Mouse (Mus musculus): Measurements from ENCODE around the gene Mcidas.
"Not testable (repeated sequence)": the region's sequence is repeated elsewhere in the genome, so short reads cannot be mapped to it uniquely, and the experiment has no call there.

Gene Mcidas

DNA sequence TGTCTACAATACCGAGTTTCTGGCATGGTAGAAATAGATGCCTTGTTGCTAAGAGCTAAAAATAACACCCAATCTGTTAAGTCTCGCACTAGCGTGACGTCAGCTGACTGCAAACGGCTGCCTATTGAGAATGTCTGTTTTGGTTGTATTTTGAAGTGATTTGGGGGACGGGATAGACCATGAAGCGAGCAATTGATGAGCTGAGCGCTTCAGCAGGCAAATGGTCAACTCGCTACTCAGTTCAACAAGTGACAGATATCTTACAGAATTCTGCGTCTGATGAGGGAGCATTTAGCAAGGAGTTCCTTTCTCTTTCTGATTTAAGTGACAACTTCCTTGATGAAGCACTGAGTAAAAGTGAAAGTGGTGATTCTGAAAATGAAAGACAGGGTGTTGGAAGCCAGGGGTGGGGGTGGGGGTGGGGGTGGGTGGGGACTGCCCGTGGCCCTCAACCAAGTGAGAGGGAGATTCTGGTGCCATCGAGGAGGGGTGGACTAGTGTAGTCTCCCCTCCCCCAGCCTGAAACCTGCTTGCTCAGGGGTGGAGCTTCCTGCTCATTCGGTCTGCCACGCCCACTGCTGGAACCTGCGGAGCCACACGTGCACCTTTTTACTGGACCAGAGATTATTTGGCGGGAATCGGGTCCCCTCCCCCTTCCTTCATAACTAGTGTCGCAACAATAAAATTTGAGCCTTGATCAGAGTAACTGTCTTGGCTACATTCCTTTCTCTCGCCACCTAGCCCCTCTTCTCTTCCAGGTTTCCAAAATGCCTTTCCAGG lies 19.7 kb downstream of the Mcidas start:
- DNase-seq (ENCODE audit: low spot score): not testable (repeated sequence)

DNA sequence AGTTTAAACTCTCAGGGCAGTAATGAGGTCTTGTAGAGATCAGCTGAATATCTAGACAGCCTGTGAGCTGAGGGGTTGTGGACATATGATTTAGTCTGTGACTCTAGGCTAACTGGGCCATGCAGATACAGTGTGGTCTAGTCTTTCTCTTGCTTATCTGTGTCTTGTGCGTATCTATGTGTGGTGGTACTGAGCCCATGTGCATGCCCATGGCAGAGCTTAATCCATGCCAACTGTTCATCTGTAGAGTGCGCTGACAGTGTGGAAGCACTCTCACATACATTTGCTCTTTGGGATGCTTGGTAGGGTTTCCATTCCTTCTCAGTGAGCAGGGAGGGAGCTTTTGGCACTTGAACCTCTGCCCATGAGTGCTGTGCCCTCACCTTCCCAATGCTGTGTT lies 27.9 kb downstream of the Mcidas start:
- DNase-seq (ENCODE audit: low spot score): no peak

DNA sequence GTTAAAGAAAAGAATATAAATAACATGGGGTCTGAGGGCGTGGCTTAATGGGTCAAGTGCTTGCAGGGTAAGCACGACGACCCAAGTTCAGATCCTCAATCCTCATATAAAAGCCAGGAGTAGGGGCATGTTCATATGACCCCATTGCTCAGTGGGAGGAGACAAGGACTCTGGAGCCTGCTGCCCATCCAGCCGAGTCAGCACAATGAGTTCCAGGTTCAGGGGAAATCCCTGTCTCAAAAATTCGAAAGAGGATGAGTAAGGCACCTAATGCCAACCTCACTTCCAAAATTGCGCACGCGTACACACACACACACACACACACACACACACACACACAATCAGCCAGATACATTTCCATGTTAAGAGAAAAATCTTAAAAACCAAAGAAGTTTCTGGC lies 28.8 kb downstream of the Mcidas start:
- DNase-seq (ENCODE audit: low spot score): no peak

DNA sequence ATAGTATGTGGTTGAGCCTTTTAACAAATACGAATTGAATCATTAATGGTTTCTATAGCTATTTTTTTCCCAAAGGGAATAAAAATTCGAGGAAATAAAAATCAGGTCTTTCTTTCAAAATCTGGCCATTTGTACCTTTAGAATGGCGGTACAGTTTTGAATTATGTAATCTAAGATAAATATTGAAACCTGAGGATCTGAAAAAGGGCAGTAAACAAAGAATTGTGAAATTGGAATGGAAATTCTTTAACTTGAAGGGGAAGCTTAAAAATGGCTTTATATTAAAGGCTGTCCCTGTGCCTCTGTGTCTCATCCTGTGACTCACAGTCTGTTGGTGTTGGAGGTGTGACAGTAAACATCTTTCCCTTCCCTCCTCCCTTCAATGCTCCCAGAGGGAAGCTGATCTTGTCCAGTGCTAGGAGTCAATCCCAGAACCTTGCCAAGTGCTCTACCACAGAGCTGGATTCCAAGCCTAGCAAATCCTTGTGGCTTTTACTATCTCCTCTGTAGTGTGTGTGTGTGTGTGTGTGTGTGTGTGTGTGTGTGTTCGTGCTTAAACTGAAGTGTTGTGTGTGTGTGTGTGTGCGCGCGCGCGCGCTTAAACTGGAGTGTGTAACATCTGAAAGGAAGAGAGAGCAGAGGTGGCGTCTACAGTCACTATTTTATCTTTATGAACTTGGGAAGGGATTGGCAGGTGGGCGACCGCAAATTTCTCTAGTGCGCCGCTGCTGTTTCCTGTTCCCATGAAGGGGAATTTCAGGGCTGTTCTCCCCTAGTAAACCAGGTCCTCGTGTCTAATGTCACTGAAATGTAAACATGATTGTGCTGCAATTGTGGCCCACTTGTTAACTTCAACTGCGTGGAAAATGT lies 29.9 kb downstream of the Mcidas start:
- peak; percentile 26 for DNase-seq (ENCODE audit: low spot score)

DNA sequence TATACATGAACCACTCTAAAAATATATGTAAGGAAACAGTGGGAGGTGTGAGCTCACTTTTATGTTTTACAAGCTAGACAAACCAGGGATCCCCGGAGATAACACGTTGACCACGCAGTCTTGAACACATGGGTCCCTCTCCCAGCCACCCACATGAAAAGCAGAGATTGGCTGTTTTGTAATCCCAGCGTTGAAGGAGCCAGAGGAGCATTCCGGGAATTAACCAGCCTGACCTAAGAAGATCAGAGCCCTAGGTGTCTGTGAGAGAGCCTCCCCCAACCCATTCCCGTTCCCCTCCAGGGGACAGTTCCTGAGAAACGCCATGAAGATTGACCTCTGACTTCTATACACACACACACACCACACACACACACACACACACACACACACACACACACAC lies 37.7 kb downstream of the Mcidas start:
- no peak for DNase-seq (ENCODE audit: low spot score)

DNA sequence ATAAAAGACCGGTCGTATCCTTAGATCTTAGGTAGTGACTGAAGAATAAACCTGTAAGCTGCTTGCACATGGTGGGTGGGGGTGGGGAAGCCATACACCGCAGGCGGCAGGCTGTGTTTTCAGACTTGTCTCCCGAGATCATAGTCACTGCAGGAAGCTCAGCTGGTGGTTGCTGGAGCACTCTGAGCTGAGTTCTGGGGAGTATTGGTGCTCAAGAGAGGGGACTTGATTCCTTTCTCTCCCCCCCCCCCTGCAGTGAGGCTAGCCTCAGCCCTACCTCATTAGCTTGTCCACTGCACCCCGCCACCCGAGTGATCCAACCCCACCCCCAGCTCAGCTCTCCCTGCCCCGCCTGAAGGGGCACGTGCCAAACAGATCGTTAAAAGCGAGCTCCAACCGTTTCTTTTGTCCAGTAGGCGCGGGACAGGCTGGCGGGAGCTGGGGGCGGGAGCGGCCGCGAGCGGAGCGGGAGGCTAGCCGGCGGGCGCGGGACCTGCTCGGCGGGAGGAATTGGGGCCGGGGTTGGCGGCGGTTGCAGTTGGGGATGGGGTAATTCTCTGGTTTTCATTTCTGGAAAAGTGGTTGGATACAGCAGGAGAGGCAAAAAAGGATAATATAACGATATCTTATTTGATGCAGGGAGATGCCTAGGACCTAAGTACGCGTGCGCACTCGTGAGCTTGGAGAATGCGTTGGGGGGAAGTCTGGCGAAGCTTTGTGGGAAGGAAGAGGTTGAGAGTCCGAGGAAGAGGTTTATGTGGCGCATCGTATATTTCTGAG lies 38.3 kb downstream of the Mcidas start:
- no peak for DNase-seq (ENCODE audit: low spot score)

DNA sequence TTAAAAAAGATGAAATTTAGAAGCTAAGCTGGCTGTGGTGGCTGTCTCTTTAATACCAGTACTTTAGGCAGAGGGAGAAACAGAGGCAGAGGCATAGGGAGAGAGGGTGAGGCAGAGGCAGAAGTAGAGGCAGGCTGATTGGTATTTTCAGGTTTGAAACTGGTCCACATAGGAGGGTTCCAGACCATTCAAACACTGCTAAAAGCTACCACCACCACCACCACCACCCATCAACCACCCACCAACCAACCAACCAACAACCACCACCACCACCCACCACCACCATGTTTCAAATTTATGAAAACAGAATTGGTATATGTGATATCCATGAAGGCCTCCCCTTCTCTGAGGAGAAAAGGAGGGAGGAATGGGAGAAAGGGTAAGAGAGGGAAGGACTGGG lies 39.2 kb downstream of the Mcidas start:
- no peak for DNase-seq (ENCODE audit: low spot score)

DNA sequence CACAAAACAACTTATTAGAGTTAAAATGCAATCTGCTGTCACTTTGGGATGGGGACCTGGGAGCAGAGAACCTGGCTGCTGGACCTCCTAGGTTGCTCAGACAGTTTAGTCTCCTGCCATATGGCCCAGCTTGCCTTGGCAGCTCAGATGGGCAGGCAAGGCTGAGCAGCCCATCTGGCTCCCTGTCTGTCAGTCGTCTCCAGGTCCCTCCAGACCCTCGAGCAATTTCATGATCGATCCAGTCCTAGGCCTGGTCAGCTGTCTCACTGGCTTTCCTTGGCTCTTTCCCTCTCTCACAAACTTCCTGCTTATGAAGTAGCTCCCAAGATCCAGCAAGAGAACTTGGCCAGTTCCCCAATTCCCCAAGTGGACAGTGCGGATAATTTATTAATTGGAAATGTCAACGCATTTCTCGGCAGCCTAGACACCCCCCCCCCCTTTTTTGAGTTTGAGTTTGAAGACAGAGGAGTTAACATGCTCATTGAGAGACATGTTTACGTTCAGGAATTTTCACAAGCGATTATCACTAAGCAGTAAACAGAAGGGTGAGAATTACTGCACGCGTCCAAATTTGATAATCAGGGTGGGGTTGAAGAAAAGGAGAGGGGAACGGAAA lies 40.7 kb downstream of the Mcidas start:
- DNase-seq (ENCODE audit: low spot score): no peak

DNA sequence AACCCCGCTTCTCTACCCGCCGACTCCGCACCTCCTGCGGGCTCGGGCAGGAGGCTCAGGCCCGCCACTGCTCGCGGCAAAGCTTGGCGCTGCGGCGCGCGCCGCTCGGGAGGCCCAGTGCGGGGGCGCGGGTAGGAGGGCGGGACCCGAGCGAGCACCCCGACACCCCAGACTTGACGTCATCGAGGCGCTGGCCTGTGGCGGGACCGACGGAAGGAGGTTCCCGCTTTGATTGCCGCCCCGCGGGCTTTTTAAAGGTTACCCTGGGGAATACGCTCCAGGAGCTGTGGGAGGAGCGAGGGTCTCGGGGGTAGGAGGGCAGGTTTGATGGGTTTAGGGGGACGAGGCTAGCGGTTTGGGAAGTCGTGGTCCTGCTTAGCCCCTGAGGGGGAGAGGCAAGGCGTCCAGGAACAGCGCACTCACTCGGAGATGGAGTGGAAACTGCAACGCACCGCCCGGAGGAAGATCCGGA lies 41.3 kb downstream of the Mcidas start, which contains the start of gene Cdc20b:
Gene Cdc20b, plus strand, starts transcription at position 162 of the 472 bp plus-strand sequence.
- DNase-seq (ENCODE audit: low spot score): no peak

DNA sequence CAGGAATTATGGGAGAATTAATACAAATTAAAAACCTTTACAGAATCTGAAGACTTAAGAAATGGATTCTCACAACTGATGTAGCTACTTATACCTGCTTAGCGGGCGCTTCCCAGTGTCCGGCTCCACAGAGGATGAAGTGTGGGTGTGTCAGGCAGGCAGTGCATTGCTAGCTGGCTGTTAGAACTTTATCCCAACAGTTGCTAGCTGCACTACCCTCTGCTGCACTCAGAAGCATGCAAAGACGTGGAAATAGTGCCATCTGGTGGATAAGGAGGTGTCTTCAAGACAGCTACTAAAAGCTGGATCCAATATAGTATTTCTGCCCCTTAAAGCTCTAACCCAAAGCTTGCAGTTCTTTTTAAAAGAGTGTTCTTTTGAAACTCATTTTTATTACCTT lies 42.2 kb downstream of the Mcidas start:
- peak; percentile 91 for DNase-seq (ENCODE audit: low spot score)

DNA sequence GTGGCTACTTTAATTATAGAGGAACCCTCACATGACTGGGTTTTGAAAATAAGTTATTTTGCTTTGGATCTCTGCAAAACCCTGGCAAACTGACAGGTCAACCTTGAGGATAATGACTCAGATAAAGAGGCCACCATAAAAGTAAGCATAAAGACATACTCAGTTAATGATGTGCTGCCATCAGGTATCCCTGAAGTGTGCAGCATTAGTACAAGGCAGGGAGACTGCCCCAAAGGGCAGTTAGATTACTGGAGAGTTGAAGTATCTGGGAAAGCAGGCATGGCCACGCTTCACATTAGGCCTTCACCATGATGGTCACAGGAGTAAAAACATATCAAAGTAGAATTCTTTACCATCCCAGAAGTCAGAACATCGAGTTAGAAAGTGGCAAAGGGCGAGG lies 51.2 kb downstream of the Mcidas start:
- DNase-seq (ENCODE audit: low spot score): no peak

DNA sequence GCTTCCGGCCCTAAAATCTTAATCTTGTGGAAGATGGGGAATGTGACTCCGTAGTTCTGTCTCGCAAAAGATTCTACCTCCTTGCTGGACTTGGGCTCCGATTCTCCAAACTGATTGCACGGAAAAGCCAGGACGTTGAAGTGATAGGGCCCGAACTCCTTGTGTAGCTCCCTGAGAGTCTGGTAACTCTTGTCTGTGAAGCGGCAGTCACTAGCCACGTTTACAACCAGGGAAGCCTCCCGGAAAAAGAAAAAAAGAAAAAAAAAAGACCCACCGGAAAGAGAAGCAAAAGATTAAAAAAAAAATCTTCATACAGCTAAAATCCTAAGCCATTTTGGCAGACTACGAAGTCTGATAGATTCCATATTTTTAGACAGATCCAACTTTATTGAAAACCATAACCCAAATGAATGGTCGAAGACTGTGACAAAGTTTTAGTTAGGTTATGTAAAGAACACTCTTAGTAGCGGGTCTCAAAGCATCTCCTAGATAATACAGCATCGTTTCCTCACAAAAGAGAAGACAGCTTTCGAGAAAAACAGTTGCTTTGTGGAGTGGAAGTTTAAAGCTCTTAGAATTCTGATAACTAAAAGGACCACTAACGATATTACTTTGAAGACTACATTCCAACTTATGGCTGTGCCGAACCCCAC lies 51.9 kb downstream of the Mcidas start:
- DNase-seq (ENCODE audit: low spot score): peak; percentile 32

DNA sequence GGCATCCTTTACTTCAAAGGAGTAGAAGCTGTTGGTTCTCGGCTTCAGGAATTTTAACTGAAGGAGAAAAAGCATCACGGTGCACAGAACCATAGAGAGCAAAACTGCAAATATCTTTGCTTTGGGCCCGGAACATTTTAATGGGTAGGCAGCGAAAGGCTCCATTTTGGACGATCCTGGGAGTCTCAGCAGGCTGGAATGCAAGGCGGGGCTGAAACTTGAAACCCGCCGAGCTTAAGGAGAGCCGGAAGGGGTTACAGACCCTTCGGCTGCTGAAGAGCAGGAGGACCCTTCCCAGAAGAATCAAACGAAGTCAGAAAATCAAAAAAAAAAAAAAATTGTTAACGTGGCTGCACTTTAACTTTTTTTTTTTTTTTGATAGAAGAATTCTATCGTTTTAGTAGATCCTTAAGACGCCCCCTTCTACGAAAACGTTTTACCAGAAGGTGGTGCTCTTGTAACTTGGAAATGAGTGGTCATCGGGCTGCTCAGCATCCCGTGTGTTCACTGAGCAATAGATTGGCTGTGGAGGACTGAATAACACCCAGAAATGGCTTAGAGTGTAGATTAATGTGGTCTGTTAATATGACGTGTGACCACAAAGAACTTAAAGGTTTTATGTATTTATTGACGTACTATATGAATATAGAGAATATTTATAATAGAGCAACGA lies 52.7 kb downstream of the Mcidas start, which contains the start of gene Gpx8:
Gene Gpx8, minus strand, starts transcription at position 200 of the 673 bp plus-strand sequence.
- peak; percentile 76 for DNase-seq (ENCODE audit: low spot score)

DNA sequence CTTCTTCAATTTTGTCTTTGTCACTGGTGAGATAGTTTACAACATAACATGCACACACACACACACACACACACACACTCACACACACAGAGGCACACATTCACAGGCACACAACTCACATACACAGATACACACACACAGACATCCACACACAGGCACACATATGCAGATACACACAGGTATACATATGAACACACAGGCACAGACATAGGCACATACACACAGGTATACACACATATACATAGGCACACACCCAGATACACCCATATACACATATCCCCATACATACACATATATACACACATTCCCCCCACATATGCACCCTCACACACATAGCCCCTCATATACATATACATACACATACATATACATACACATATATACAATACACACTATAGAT lies 53.4 kb downstream of the Mcidas start:
- DNase-seq (ENCODE audit: low spot score): no peak

DNA sequence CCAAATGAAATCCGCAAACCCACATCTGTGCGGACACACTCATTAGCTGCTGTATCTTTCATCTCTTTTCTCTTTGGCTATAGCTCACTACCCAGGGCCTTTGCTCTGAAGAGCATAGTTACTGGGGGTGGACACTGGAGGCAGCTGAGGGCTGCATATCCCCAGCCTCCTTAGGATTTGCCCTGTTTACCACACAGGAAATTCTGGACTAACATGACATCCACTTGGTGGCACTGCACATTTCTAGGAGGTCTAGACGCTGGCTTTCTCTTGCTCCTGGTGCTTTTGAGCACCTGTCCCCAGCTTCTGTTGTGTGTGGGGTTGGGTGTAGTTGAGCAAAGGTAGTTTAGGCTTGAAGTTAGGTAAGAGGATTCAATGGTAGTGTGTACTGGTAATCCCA lies 54.0 kb downstream of the Mcidas start:
- no peak for DNase-seq (ENCODE audit: low spot score)
